Mouse (Mus musculus): ENCODE results near the gene 5031439G07Rik.
"Not testable (repeated sequence)": the region's sequence is repeated elsewhere in the genome, so short reads cannot be mapped to it uniquely, and the experiment has no call there.

5031439G07Rik gene

DNA sequence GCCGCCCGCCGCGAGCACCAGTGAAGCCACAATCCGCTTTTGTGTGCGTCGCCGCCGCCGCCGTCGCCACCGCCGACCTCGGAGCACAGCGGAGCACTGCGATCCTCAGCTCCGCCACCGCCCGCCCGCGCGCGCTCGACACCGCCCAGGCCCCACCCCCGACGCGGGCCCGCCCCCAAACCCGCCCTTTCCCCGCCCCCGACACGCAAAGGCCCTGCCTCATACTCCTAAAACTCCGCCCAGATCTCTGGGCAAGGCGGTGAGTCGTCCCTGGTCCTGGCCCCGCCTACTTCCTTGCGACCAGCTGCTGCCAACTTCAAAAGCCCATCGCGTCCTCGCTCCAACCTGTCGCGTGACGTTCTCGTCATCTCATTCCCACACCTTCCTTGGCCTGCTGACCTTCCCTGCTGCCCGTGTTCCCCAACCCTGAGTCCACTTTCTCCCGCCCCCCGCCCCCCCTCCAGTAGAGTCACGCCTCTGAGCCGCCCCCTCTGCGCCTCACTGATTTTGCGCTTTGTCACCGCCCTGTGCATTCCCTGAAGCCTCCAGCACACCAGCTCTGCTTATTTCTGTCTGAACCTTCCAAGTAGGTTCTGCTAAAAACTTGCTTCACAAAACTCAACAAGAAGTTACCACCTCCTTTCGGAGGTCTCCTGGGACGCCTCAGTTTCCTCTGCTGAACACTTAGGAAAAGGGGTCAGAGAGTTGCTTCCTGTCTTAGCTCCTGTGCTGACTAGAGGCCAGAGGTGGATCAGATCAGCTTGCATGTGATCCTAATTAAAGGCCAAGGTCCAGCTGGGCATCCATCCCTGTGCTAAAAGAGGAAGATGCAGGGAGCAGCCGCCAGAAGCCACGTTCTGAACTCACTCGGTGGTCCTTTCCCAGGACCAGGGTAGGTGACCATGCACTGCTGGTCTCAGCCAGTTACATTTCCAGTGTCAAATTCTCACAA, at the start of gene 5031439G07Rik:
Gene 5031439G07Rik, minus strand, starts transcription at position 678 of the 952 bp plus-strand sequence.
- DNase-seq (ENCODE audit: low spot score) = peak; percentile 93

DNA sequence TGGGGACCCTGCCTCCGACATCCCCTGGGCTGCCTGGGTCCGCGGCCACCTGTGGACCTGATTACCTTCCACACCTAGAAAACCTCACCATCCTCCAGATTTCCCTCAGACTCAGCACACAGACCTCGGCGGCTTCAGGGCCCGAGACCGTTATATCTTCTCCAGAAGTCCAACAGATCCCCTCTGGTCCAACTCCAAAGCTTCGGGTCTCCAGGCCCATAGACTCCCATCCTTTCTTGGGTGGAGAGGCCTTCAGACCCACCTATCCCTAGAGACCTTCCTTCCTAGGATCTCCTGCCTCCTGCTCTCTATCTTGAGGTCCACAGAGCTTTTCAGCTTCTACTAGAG, 49.0 kb upstream of the 5031439G07Rik start:
- DNase-seq (ENCODE audit: low spot score) = no peak

- peak; percentile 98 for DNase-seq (ENCODE audit: low spot score)
Measured at GRCm38 (mm10) chr15:85036566-85037342, 48.4 kb upstream of the 5031439G07Rik start.

DNA sequence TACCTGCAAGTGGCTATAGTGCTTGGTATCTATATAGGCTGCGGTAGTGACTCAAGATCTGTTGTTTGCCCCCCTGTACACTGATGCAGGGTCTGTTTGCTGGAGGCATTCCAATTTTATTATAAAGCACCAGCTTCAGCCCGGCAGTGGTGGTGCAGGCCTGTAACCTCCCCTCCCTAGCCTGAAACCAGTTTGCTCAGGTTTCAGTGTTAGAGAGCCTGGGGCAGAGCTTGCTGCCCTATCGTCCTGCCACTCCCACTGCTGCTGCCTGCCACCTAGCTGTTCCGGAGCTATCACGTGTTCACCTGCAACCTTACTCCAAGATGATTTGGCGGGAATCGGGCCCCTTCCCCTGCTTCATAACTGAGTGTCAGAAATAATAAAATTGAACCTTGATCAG, 45.6 kb upstream of the 5031439G07Rik start:
- peak; percentile 65 for DNase-seq (ENCODE audit: low spot score)

DNA sequence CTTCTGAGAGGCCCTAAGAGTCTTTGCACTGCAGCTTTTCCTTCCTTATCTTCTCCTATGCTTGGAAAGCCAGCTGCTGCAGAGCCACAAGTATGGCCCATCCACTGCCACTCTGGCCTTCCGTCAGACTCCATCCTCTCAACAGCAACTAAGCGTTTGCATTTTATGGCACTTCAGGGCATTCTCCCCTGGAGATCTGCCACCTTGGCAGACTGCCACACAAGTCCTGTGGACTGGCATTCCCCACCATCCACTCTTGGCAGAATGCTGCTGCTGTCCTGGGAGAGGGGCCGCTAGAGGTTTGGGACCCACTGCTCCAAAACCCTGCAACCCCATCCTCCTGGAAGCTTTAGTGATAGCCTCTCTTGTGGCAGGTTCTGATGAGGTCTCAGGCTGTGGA, 43.5 kb upstream of the 5031439G07Rik start:
- DNase-seq (ENCODE audit: low spot score) = no peak

DNA sequence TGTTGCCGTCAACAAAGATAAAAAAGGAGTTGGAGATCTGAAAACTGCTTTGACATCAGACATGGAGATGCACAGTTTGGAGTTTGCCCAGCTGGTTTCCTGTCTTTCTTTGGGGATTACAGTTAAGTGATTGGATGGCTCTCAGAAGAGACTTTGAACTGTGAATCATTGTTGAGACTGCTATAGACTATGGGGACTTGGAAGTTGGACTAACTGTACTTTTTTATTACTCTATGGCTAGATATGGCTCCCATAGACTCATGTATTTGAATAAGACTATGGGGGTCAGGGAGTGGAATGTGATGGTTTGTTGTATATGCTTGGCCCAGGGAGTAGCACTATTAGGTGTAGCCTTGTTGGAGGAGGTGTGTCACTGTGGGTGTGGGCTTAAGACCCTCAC, 42.3 kb upstream of the 5031439G07Rik start:
- DNase-seq (ENCODE audit: low spot score) = not testable (repeated sequence)

DNA sequence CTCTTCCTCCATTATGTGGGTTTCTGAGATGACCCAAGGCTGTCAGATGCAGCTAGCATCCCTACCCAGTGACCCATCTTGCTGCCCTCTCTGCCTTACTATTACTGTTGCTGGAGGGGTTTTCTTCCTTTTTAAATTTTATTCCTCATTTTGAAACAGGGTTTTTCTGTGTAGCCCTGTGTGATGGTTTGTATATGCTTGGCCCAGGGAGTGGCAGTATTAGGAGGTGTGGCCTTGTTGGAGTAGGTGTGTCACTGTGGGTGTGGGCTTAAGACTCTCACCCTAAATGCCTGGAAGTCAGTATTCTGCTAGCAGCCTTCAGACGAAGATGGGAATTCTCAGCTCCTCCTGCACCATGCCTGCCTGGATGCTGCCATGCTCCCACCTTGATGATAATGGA, 40.3 kb upstream of the 5031439G07Rik start, which contains the start of gene Fam118a:
Gene Fam118a, plus strand, starts transcription at position 301 of the 400 bp plus-strand sequence.
- not testable (repeated sequence) for DNase-seq (ENCODE audit: low spot score)

DNA sequence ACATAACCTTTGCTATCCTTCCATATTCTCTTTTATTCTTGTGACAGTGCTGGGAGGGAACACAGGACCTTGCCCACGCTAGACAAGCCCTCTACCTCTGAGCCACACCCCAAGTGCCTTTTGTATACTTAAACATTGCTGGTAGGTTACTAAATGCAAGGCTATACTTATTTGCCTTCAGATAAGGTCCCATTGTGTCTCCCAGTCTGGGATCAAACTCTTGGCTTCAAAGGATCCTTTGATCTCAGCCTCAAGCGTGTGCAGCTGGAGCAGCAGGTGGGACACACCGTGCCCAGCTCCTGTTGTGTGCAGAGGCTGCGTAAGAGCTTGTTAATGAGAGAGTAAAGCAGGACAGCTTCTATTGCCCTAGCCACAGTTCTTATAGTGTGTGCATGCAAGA, 39.4 kb upstream of the 5031439G07Rik start:
- no peak for DNase-seq (ENCODE audit: low spot score)

DNA sequence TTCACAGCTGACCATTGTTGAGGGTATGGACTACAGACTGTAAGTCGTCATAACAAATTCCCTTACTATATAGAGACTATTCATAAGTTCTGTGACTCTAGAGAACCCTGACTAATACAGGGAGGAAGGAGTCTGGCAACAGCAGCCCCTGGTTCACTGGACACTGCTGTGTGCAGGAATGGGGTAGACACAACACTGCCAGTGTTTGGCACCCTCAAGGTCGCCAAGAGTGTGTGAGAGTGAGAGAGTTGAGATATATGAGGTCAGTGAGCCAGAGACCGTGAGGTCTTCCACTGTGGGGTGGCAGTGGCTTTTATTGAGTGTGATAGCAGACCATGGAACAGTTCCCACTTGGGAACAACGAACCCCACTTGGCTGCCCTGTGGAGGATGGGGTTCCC, 37.8 kb upstream of the 5031439G07Rik start:
- no peak for DNase-seq (ENCODE audit: low spot score)

- DNase-seq (ENCODE audit: low spot score) = no peak
Measured at GRCm38 (mm10) chr15:85022211-85022610, 33.9 kb upstream of the 5031439G07Rik start.

DNA sequence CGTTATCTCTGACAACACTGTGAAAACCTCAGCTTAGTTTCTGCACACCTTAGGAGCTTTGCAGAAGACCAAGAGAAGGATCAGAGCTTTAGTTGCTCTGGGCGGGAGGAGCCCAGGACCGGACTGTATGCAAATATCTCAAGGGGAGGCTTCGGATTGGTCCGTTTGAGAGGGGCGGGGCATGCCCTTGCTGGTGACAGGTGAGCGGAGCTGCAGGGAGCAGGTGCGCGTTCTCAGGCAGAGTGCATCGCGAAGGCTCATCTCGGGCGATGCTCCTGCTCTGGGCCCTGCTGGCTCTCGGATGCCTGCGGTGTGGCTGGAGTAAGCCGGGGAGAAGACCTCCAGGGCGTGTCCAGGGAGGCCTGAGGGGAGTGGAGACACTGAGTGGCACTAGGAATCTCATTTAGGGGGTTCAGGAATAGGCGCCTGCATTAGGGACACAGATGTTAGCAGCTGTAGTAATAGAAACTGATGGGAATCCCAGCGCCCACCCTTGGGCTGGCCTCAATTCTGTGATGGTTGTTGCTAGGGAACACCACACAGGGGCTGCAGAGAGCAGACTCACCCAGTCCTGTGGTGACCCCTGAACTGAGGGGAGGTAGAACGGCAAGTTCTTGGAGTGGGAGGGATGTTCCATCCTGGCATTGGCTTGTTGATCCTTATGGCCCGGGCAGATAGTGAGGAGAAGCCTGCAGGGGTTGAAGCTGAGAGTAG, 28.8 kb upstream of the 5031439G07Rik start, which contains the start of gene Upk3a:
Gene Upk3a, plus strand, starts transcription at position 191 of the 714 bp plus-strand sequence.
- DNase-seq (ENCODE audit: low spot score) = peak; percentile 89

- no peak for DNase-seq (ENCODE audit: low spot score)
Measured at GRCm38 (mm10) chr15:85015771-85016170, 27.4 kb upstream of the 5031439G07Rik start.

DNA sequence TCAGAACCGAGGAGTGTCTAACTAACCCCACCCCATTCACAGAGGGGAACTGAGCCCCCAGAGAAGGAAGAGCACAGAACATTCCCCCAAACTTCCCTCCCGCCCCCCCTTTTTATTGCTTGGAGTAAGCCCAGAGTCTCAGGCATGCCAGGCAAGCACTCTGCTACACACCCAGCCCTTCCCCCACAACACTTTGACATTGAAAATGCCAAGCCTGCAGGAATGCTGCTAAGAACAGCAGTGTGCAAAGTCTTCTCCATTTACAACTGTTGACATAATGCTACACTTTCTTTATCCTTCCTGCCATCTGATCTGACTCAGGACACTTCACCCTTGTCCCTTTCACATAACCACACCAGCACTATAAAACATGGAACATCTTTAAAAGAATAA, 24.3 kb upstream of the 5031439G07Rik start:
- DNase-seq (ENCODE audit: low spot score) = peak; percentile 78

GRCm38 (mm10) chr15:85011895-85012661, 23.7 kb upstream of the 5031439G07Rik start:
- peak; percentile 25 for DNase-seq (ENCODE audit: low spot score)

DNA sequence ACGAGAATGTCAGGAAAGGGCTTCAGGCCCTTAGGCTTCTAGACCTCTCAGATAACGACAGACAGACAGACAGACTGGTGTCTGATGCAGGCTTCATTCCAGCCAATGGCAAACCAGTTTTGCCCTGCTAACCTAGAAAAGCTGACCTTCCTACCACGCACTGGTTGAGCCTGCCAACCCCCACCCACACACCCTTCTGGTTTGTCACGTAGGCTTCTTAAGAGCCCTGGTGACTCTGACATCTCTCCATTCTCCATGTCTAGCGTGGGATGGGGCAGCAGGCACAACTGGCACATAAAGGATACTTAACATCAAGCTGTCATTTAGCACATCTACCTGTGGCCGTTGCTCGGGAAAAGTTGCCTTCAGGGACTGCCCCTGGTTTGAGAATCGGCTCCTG, 21.3 kb upstream of the 5031439G07Rik start:
- DNase-seq (ENCODE audit: low spot score) = no peak

GRCm38 (mm10) chr15:85000984-85001982, 12.9 kb upstream of the 5031439G07Rik start:
- peak; percentile 87 for DNase-seq (ENCODE audit: low spot score)

DNA sequence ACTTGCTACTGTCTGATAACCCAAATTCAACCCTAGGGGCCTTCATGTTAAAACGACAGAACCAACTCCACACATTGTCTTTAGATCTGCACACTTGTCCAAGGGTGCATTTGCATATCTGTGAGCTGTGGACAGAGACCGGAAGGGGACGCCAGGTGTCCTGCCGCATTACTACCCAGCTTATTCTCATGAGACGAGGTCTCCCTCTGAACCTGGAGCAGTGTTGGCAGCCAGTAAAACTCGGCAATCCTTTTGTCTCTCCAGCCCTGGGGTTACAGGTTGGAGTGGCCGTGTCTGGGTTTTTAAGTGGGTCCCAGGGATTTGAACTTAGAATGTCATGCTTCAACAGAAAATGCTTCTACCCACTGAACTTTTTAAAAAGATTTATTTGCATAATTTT, 11.6 kb upstream of the 5031439G07Rik start:
- no peak for DNase-seq (ENCODE audit: low spot score)

- DNase-seq (ENCODE audit: low spot score) = no peak
Measured at GRCm38 (mm10) chr15:84997768-84998454, 9.6 kb upstream of the 5031439G07Rik start.

DNA sequence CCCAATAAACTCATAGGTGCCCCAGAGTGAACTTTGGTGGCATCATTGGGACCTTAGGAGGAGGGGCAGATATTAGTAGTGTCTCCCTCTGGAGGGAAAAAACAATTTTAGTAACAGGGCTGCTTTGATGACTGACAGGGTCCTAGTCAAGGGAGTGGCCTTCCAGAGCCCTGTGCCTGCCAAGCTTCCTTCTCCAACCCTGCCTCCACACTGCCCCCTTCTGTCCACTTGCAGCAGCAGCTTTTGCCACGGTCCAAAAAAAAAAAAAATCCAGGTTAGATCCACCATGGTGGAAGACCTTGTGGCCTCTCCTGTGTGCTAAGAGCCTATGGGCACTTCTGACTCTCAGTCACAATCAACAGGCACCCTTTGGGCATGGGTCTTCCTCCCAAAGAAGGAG, 7.6 kb upstream of the 5031439G07Rik start:
- DNase-seq (ENCODE audit: low spot score) = peak; percentile 78

All from urinary bladder, postnatal 14 days (tissue).